Mouse (Mus musculus): ENCODE measurements around the gene Foxn2.

DNA sequence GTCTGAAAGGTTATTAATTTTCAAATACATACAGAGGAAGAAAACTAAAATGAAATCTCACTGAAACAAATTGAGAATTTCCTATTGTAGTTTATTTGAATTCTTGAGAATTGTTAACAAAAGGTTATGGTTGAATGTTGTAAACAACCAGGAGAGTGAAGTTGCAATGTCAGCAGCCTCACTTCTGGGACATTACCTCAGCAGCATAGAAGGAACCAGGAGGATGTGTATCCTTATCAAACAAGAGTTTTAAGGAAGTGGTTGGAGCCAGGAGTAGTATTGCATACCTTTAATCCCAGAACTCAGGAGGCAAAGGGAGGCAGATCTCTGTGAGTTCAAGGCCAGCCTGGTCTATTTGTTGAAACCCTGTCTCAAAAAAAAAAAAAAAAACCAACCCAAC, 37.2 kb downstream of the Foxn2 start:
- TF ChIP-seq CTCF (IDR thresholded peaks at IDR 0.05; ENCODE audit: low read depth), result no peak
- TF ChIP-seq EP300 (IDR thresholded peaks at IDR 0.05; ENCODE audit: low read depth), result no peak

Data from liver, embryonic 14.5 days (tissue).